Mouse (Mus musculus) erythroid progenitor cell, adult 5-6 weeks (primary cell): ENCODE measurements around the gene Prss48. TPM values are rescaled to one million over a fixed set of nuclear protein-coding genes. Genes with fewer than 3 reads are reported as not detected.
A peak's percentile ranks its signal among the peaks of the same experiment; 100 is the strongest.
"Not testable (repeated sequence)": the region's sequence is repeated elsewhere in the genome, so short reads cannot be mapped to it uniquely, and the experiment has no call there.

ENCODE experiments used
- ATAC-seq: replicated peaks from 2 replicates; pipeline ENCODE4 v1.8.0; 2016; ENCODE audit warnings: moderate number of reproducible peaks, mild to moderate bottlenecking, moderate TSS enrichment, inconsistent platforms; ENCODE audit not compliant: poor library complexity, low FRiP score, severe bottlenecking
- total RNA-seq, 2 experiments: library from RNA; stranded (forward) in 1 of 2; stranded (reverse) in 1 of 2; fragments of 150-400 nt in 1 of 2; fragments of 186-747, 209-891 nt in 1 of 2; gene quantifications; 2 replicates each; pipeline versions ENCODE4 v1.2.3 to v1.2.4; 2015 to 2017; ENCODE audit warnings: low replicate concordance in 2 of 2

Prss48 gene
- total RNA-seq, 2 experiments from 2014 or later = not detected

- no peak for ATAC-seq
These were observed 9.1 kb upstream of the Prss48 start for GRCm38 (mm10) chr3:86011373-86011772.

- ATAC-seq = no peak
These were observed 8.3 kb upstream of the Prss48 start for GRCm38 (mm10) chr3:86010618-86011017.

GRCm38 (mm10) chr3:86004751-86005150 is 2.5 kb upstream of the Prss48 start:
- ATAC-seq = no peak

- ATAC-seq = no peak
These were observed 649 bp upstream of the Prss48 start for GRCm38 (mm10) chr3:86002940-86003339.

GRCm38 (mm10) chr3:86001271-86001670 is 1.0 kb downstream of the Prss48 start:
- ATAC-seq = no peak

GRCm38 (mm10) chr3:85994645-85995044 is 7.6 kb downstream of the Prss48 start:
- ATAC-seq = no peak

- no peak for ATAC-seq
These were observed 8.5 kb downstream of the Prss48 start for GRCm38 (mm10) chr3:85993744-85994143.

- peak; percentile 65 for ATAC-seq
These were observed 10.5 kb downstream of the Prss48 start for GRCm38 (mm10) chr3:85991802-85992156.

GRCm38 (mm10) chr3:85991140-85991801 is 11.0 kb downstream of the Prss48 start:
- 0 out of 2 replicates have a peak, but pooled peaks have one; percentile 27 for ATAC-seq

GRCm38 (mm10) chr3:85987225-85987624 is 15.1 kb downstream of the Prss48 start:
- no peak for ATAC-seq

- no peak for ATAC-seq
These were observed 17.8 kb downstream of the Prss48 start for GRCm38 (mm10) chr3:85984537-85984936.

- ATAC-seq = not testable (repeated sequence)
These were observed 20.5 kb downstream of the Prss48 start for GRCm38 (mm10) chr3:85981761-85982160.

- ATAC-seq = no peak
These were observed 22.3 kb downstream of the Prss48 start for GRCm38 (mm10) chr3:85980036-85980435.

GRCm38 (mm10) chr3:85974451-85974850 is 27.8 kb downstream of the Prss48 start:
- no peak for ATAC-seq

- ATAC-seq = no peak
These were observed 28.7 kb downstream of the Prss48 start for GRCm38 (mm10) chr3:85973376-85974140.

- ATAC-seq = no peak
These were observed 30.7 kb downstream of the Prss48 start for GRCm38 (mm10) chr3:85971599-85971975.

GRCm38 (mm10) chr3:85970742-85971598 is 31.3 kb downstream of the Prss48 start, which contains the start of gene Sh3d19:
TSS of gene Sh3d19 (plus strand) at chr3:85971109.
- no peak for ATAC-seq

GRCm38 (mm10) chr3:85969040-85969439 is 33.3 kb downstream of the Prss48 start:
- ATAC-seq = no peak

- no peak for ATAC-seq
These were observed 36.8 kb downstream of the Prss48 start for GRCm38 (mm10) chr3:85965479-85965878.

- no peak for ATAC-seq
These were observed 41.2 kb downstream of the Prss48 start for GRCm38 (mm10) chr3:85961134-85961533.
